Mouse (Mus musculus): ENCODE results near the gene Grin1.

The Grin1 gene

DNA sequence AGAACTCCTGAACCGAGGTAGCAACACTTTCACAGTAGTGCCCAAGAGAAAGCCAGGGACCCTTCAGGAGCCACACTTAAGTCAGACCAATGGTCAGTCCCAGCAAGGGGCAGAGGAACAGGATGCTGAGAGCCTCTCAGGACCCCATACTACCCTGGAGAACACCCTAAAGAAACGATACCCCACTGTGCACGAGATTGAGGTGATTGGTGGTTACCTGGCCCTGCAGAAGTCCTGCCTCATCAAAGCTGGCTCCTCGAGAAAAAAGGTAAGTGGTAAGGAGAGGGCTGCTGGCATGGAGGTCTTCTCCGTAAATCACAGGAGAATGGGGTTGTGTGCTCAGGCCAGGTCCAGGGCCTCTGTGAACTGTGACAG lies 54.7 kb downstream of the Grin1 start:
- in situ Hi-C loops (cut with MboI; ENCODE audit: low pct_unique_long_range_greater_than_20kb in 1 of 2, low sequenced_read_pairs in 2 of 2, unreplicated experiment in 1 of 2), result no loop called here

GRCm38 (mm10) chr2:25263623-25264285 lies 55.2 kb downstream of the Grin1 start:
- in situ Hi-C loops (cut with MboI; ENCODE audit: low pct_unique_long_range_greater_than_20kb in 1 of 2, low sequenced_read_pairs in 2 of 2, unreplicated experiment in 1 of 2), result no loop called here

- in situ Hi-C loops (cut with MboI; ENCODE audit: low pct_unique_long_range_greater_than_20kb in 1 of 2, low sequenced_read_pairs in 2 of 2, unreplicated experiment in 1 of 2), result no loop called here
Observed at GRCm38 (mm10) chr2:25262795-25263622, 56.0 kb downstream of the Grin1 start.

- in situ Hi-C loops (cut with MboI; ENCODE audit: low pct_unique_long_range_greater_than_20kb in 1 of 2, low sequenced_read_pairs in 2 of 2, unreplicated experiment in 1 of 2), result no loop called here
Observed at GRCm38 (mm10) chr2:25262291-25262767, 56.7 kb downstream of the Grin1 start, which contains the start of gene Tprn. Gene Tprn (plus strand): TSS chr2:25262618.

DNA sequence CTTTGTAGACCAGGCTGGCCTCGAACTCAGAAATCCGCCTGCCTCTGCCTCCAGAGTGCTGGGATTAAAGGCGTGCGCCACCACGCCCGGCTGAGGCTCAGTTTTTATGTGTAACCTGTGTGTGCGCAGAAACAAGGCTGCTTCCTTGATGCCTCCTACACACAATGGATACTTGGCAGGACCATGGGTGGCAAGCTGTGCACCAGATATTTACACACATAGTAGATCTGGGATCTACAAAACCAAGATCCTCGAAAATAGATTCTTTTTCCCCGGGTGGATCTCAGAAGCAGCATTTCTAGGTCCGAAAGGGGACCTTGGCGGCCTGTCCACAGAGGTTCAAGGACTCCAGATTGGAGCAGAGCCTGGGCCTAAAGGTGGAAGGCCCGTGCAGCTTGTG lies 57.1 kb downstream of the Grin1 start:
- in situ Hi-C loops (cut with MboI; ENCODE audit: low pct_unique_long_range_greater_than_20kb in 1 of 2, low sequenced_read_pairs in 2 of 2, unreplicated experiment in 1 of 2), result no loop called here

DNA sequence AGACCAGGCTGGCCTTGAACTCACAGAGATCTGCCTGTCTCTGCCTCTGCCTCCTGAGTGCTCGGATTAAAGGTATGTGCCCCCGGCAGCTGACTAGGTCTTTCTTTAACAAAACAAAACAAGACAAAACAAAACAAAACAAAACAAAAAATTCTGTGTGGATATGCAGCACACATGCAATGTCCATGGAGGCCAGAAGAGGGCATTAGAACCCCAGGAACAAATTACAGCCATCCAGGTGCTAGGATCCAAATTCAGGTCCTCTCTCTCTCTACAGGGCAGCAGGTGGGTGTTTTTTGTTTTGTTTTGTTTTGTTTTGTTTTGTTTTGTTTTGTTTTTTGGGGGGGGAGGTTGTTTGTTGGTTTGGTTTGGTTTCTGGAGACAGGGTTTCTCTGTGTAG lies 60.1 kb downstream of the Grin1 start:
- in situ Hi-C loops (cut with MboI; ENCODE audit: low pct_unique_long_range_greater_than_20kb in 1 of 2, low sequenced_read_pairs in 2 of 2, unreplicated experiment in 1 of 2), result loop anchor here in 1 of 2 experiments (10.0 kb wide), 1 partner anchor 64 kb away; the partner anchor contains the start of gene Tor4a

DNA sequence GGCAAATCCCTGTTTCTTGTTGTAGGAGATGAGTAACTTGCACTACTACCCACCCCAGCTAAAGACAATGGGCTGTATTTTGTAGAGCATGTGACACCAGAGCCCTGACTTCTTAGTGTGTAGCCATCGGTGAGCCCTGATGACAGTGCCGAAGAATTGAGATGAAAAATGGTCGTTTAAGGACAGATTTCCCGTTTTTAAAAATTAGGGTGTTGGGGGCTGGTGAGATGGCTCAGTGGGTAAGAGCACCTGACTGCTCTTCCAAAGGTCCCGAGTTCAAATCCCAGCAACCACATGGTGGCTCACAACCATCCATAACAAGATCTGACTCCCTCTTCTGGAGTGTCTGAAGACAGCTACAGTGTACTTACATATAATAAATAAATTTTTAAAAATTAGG lies 61.7 kb downstream of the Grin1 start:
- in situ Hi-C loops (cut with MboI; ENCODE audit: low pct_unique_long_range_greater_than_20kb in 1 of 2, low sequenced_read_pairs in 2 of 2, unreplicated experiment in 1 of 2), result loop anchor here in 1 of 2 experiments (10.0 kb wide), 1 partner anchor 62 kb away; the partner anchor contains the start of gene Tor4a

DNA sequence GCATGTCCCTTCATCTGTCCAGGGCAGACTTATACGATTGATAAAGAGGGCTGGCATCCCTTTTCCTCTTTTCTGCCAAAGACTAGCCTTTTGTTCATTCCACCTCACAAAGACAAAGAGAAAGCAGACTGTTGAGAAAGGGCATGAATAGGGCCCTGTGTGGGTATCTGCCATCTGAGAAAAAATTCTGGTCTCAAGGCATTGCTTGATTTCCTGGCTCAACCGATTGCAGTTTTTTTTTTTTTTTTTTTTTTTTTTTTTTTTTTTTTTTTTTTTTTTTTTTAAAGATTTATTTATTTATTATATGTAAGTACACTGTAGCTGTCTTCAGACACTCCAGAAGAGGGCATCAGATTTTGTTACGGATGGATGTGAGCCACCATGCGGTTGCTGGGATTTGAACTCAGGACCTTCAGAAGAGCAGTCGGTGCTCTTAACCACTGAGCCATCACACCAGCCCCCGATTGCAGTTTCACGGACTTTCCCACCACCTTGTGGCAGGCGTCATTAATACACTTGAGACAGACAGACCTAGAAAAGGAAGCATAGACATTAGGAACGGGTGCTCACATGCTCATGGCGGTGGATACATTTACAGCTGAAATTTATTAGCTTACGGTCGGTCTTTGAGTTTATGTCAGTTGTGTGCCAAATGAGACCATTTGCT lies 62.4 kb downstream of the Grin1 start:
- in situ Hi-C loops (cut with MboI; ENCODE audit: low pct_unique_long_range_greater_than_20kb in 1 of 2, low sequenced_read_pairs in 2 of 2, unreplicated experiment in 1 of 2), result loop anchor here in 1 of 2 experiments (10.0 kb wide), 1 partner anchor 62 kb away; the partner anchor contains the start of gene Tor4a

DNA sequence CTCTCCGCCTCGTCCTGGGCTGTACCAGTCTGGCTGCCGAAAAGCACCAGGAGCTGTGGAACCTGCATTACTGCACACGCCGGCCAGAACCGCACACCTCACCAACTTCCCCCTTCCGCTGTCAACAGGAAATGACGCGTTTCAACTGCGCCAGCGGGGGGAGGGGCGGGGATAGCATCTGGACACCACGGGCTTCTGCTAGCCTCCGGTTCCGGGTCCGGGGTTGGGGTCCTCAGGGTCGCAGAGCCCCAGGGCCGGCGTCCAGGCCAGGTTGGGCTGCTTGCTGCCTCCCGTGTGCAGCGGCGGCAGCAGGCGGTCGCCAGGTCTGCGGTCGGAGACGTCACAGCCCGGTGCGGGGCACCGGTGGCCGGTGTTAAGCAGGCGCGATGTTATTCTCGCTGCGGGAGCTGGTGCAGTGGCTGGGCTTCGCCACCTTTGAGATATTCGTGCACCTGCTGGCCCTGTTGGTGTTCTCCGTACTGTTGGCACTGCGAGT lies 63.7 kb downstream of the Grin1 start, which contains the start of gene Tmem203:
Gene Tmem203 (plus strand): TSS at position 156 of the 496 bp plus-strand sequence.
- in situ Hi-C loops (cut with MboI; ENCODE audit: low pct_unique_long_range_greater_than_20kb in 1 of 2, low sequenced_read_pairs in 2 of 2, unreplicated experiment in 1 of 2), result loop anchor here in 1 of 2 experiments (10.0 kb wide), 1 partner anchor 61 kb away; the partner anchor contains the start of gene Tor4a

DNA sequence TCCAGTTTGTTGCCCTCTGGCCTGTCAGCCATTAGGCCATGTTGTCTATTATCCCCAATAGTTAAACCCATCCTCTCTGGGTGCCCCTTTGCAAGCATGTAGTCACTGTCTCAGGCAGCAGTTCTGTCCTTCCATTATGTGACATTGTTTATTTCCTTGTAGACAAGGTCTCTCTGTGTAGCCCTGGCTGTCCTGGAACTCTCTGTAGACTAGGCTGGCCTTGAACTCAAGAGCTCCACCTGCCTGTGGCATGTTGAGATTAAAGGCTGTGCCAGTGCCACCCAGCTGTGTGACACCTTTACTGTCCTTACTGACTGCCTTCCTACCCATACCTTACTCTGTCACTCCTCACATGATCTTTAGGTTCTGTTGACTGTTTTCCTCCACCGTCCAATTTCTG lies 66.7 kb downstream of the Grin1 start:
- in situ Hi-C loops (cut with MboI; ENCODE audit: low pct_unique_long_range_greater_than_20kb in 1 of 2, low sequenced_read_pairs in 2 of 2, unreplicated experiment in 1 of 2), result loop anchor here in 1 of 2 experiments (10.0 kb wide), 1 partner anchor 58 kb away; the partner anchor contains the start of gene Tor4a

GRCm38 (mm10) chr2:25246183-25247072 lies 72.6 kb downstream of the Grin1 start, which contains the start of gene AL732309.1:
Gene AL732309.1 (minus strand): TSS chr2:25246863.
- in situ Hi-C loops (cut with MboI; ENCODE audit: low pct_unique_long_range_greater_than_20kb in 1 of 2, low sequenced_read_pairs in 2 of 2, unreplicated experiment in 1 of 2), result no loop called here

GRCm38 (mm10) chr2:25244144-25244543 lies 74.8 kb downstream of the Grin1 start:
- in situ Hi-C loops (cut with MboI; ENCODE audit: low pct_unique_long_range_greater_than_20kb in 1 of 2, low sequenced_read_pairs in 2 of 2, unreplicated experiment in 1 of 2), result no loop called here

- in situ Hi-C loops (cut with MboI; ENCODE audit: low pct_unique_long_range_greater_than_20kb in 1 of 2, low sequenced_read_pairs in 2 of 2, unreplicated experiment in 1 of 2), result no loop called here
Observed at GRCm38 (mm10) chr2:25243342-25243741, 75.6 kb downstream of the Grin1 start.

DNA sequence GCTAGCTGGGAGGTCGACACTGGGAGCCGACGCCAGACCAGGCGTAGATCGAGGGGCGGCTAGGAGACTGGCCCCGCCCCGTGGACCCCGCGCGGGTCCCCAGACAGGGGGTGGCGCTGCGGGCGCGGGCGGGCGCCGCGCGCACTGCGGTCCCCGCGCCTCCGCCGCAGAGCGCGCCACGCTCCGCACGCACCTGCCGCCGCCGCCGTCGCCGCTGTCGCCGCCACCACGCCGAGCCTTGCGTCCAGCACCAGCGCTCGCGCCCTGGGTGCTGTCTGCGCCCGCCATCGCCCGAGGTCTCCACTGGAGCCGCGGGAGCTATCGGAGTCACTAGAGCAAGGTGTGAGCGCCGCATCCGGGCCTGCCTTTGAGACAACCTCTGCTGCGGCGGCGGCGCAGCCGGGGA lies 76.9 kb downstream of the Grin1 start, which contains the start of the genes Rnf208 and Cysrt1:
Gene Rnf208 (plus strand): TSS at position 155 of the 406 bp plus-strand sequence.
Gene Cysrt1 (minus strand): TSS at position 352 of the 406 bp plus-strand sequence.
- in situ Hi-C loops (cut with MboI; ENCODE audit: low pct_unique_long_range_greater_than_20kb in 1 of 2, low sequenced_read_pairs in 2 of 2, unreplicated experiment in 1 of 2), result no loop called here

- in situ Hi-C loops (cut with MboI; ENCODE audit: low pct_unique_long_range_greater_than_20kb in 1 of 2, low sequenced_read_pairs in 2 of 2, unreplicated experiment in 1 of 2), result no loop called here
Observed at GRCm38 (mm10) chr2:25241438-25241775, 77.6 kb downstream of the Grin1 start.
